Mouse (Mus musculus): Measurements from ENCODE around the gene Actb. TPM values are rescaled to one million over a fixed set of nuclear protein-coding genes. Genes with fewer than 3 reads are reported as not detected.
A peak's percentile ranks its signal among the peaks of the same experiment; 100 is the strongest.

The Actb gene
- polyA plus RNA-seq (2014; fragmentation: Nextera tagmentation; extraction: Ambion mirVana), result 12,527 and 12,883 TPM in 2 replicates

- Histone ChIP-seq H3K4me3 (ENCODE audit: low read depth, low read length) (peak within 1 kb of the TSS; percentile 100), H3K27me3 (replicated peaks; ENCODE audit: control insufficient read depth, insufficient read depth, low read length) (no peaks in the 10 kb centered on the region), H3K4me2 (ENCODE audit: low read depth, low read length) (peak within 1 kb of the TSS; percentile 90), H3K4me1 (ENCODE audit: control insufficient read depth, insufficient read depth, low read length) (peaks cover 34% of the 10 kb centered on the region), H3K9ac (ENCODE audit: low read depth, low read length) (peak within 1 kb of the TSS; percentile 100), H3K9me3 (ENCODE audit: control insufficient read depth, low read length) (no peaks in the 10 kb centered on the region), H3K36me3 (ENCODE audit: control insufficient read depth, insufficient read depth, low read length) (peaks cover 40% of the 10 kb centered on the region), H3K27ac (replicated peaks; ENCODE audit: low read depth, low read length) (peak within 1 kb of the TSS; percentile 100)
- under 1% methylated on average over 37 of the region's 41 CpGs for WGBS
- ATAC-seq (ENCODE audit: low read depth), result peak; percentile 76
- peak; percentile 99 for DNase-seq (ENCODE audit: low spot score)
Measured at GRCm38 (mm10) chr5:142906532-142907047, at the start of gene Actb. Actb (minus strand) TSS chr5:142906754.

DNA sequence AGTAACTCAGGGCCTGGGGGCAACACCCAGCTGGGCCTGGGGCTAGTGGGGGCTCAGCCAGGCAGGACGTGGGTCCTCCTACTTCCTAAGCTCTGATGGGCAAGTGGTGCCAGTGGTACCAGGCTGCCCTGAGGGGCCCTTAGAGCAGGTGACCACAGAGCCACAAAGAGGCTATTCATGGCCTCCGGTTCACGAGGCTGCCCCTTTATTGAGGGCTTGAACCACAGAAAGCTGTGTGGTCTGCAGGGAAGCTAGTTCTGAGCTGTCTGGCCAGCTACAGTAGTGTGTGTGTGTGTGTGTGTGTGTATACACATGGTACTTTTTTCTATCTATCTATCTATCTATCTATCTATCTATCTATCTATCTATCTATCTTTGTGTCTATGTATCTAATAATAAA lies 47.1 kb upstream of the Actb start:
- Histone ChIP-seq H3K9ac (ENCODE audit: low read depth, low read length) (no peak overlapping the region), H3K36me3 (ENCODE audit: control insufficient read depth, insufficient read depth, low read length) (no peaks in the 10 kb centered on the region), H3K4me2 (ENCODE audit: low read depth, low read length) (no peak overlapping the region), H3K27ac (replicated peaks; ENCODE audit: low read depth, low read length) (no peak overlapping the region), H3K4me3 (ENCODE audit: low read depth, low read length) (no peak overlapping the region), H3K4me1 (ENCODE audit: control insufficient read depth, insufficient read depth, low read length) (no peaks in the 10 kb centered on the region), H3K9me3 (ENCODE audit: control insufficient read depth, low read length) (no peaks in the 10 kb centered on the region), H3K27me3 (replicated peaks; ENCODE audit: control insufficient read depth, insufficient read depth, low read length) (no peaks in the 10 kb centered on the region)
- DNase-seq (ENCODE audit: low spot score), result no peak
- 35% methylated on average over 3 of the region's 3 CpGs for WGBS
- ATAC-seq (ENCODE audit: low read depth), result no peak

DNA sequence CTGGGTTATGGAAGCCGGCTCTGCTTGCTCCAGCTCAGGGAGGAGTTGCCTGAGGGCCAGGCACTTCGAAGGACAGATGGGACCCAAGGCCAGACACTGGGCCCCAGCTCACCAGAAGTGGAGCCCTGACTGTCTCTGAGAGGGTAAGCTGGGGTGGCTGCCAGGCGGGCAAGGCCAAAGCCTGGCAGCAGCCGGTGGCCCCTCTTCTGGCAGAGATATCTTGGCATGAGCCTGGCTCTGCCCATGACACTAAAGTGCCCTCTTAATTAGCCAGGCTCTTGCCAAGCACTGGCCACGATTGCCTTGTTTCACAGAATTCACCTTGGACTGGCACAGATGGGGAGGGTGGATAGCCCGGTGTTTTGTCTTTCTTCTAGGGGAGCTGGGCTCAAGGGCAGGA lies 43.9 kb upstream of the Actb start:
- Histone ChIP-seq H3K36me3 (ENCODE audit: control insufficient read depth, insufficient read depth, low read length) (no peaks in the 10 kb centered on the region), H3K27ac (replicated peaks; ENCODE audit: low read depth, low read length) (no peak overlapping the region), H3K9ac (ENCODE audit: low read depth, low read length) (no peak overlapping the region; the same call in 1 of the 2 replicates), H3K9me3 (ENCODE audit: control insufficient read depth, low read length) (no peaks in the 10 kb centered on the region), H3K4me3 (ENCODE audit: low read depth, low read length) (no peak overlapping the region), H3K4me2 (ENCODE audit: low read depth, low read length) (no peak overlapping the region), H3K27me3 (replicated peaks; ENCODE audit: control insufficient read depth, insufficient read depth, low read length) (no peaks in the 10 kb centered on the region), H3K4me1 (ENCODE audit: control insufficient read depth, insufficient read depth, low read length) (no peaks in the 10 kb centered on the region)
- ATAC-seq (ENCODE audit: low read depth) (no peak), DNase-seq (ENCODE audit: low spot score) (no peak)
- WGBS, result 75% methylated on average over 5 of the region's 6 CpGs

DNA sequence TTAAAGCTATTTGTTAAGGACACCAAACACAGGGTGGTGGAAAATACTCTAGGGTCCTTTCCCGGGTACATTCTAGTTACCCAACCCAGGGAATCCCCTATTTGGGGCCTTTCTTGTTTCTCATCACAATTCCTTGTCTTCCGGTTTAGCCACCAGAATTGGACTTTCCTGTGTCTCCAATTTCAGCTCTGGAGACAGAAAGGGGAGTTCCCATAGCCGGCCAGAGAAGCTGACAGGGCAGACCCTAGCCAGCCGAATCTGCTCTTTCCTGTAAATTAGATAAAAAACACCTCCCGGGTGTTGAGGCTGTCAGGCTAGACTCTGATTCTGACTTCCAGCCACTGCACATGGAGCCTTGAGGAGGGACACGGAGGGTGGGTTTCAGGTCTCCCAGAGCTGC lies 43.0 kb upstream of the Actb start:
- Histone ChIP-seq H3K9me3 (ENCODE audit: control insufficient read depth, low read length) (no peaks in the 10 kb centered on the region), H3K27ac (replicated peaks; ENCODE audit: low read depth, low read length) (no peak overlapping the region), H3K4me2 (ENCODE audit: low read depth, low read length) (no peak overlapping the region), H3K4me3 (ENCODE audit: low read depth, low read length) (no peak overlapping the region), H3K4me1 (ENCODE audit: control insufficient read depth, insufficient read depth, low read length) (no peaks in the 10 kb centered on the region), H3K27me3 (replicated peaks; ENCODE audit: control insufficient read depth, insufficient read depth, low read length) (no peaks in the 10 kb centered on the region), H3K9ac (ENCODE audit: low read depth, low read length) (no peak overlapping the region; the same call in 1 of the 2 replicates), H3K36me3 (ENCODE audit: control insufficient read depth, insufficient read depth, low read length) (no peaks in the 10 kb centered on the region)
- DNase-seq (ENCODE audit: low spot score) (no peak), ATAC-seq (ENCODE audit: low read depth) (no peak)
- 16% methylated on average over 6 of the region's 6 CpGs for WGBS

DNA sequence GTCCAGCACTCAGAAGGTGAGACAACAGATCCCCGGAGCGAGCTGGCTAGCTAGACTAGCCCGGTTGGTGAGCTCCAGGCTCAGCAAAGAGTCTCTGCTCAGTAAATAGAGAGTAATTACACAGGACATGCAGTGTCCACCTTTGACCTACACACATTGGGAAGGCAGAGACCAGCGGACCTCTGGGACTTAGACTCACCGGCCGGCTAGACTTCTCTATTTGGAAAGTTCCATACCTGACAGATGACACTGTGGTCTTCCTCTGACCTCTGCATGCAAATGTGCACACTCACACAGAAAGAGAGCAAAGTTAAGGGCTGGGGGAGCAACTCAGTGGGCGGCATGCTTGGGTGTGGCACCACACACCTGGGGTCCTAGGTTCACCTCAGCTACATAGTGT lies 40.9 kb upstream of the Actb start:
- 42% methylated on average over 7 of the region's 7 CpGs for WGBS
- DNase-seq (ENCODE audit: low spot score) (no peak), ATAC-seq (ENCODE audit: low read depth) (no peak)
- no peak overlapping the region for H3K4me2 ChIP-seq (ENCODE audit: low read depth, low read length)
- no peak overlapping the region for H3K4me3 ChIP-seq (ENCODE audit: low read depth, low read length)
- no peak overlapping the region for H3K27ac ChIP-seq (replicated peaks; ENCODE audit: low read depth, low read length)
- H3K9ac ChIP-seq (ENCODE audit: low read depth, low read length), result no peak overlapping the region
- no peaks in the 10 kb centered on the region for H3K36me3 ChIP-seq (ENCODE audit: control insufficient read depth, insufficient read depth, low read length)
- no peaks in the 10 kb centered on the region for H3K4me1 ChIP-seq (ENCODE audit: control insufficient read depth, insufficient read depth, low read length)
- no peaks in the 10 kb centered on the region for H3K9me3 ChIP-seq (ENCODE audit: control insufficient read depth, low read length)
- H3K27me3 ChIP-seq (replicated peaks; ENCODE audit: control insufficient read depth, insufficient read depth, low read length), result no peaks in the 10 kb centered on the region

GRCm38 (mm10) chr5:142944979-142945682 lies 38.6 kb upstream of the Actb start:
- Histone ChIP-seq H3K9ac (ENCODE audit: low read depth, low read length) (no peak overlapping the region), H3K4me1 (ENCODE audit: control insufficient read depth, insufficient read depth, low read length) (no peaks in the 10 kb centered on the region), H3K4me2 (ENCODE audit: low read depth, low read length) (no peak overlapping the region), H3K9me3 (ENCODE audit: control insufficient read depth, low read length) (0 out of 2 replicates have a peak, but pooled peaks cover 3% of the 10 kb centered on the region), H3K27ac (replicated peaks; ENCODE audit: low read depth, low read length) (no peak overlapping the region), H3K27me3 (replicated peaks; ENCODE audit: control insufficient read depth, insufficient read depth, low read length) (no peaks in the 10 kb centered on the region), H3K36me3 (ENCODE audit: control insufficient read depth, insufficient read depth, low read length) (no peaks in the 10 kb centered on the region), H3K4me3 (ENCODE audit: low read depth, low read length) (no peak overlapping the region)
- peak; percentile 67 for DNase-seq (ENCODE audit: low spot score)
- ATAC-seq (ENCODE audit: low read depth), result peak; percentile 44; the same call in 1 of the 2 replicates
- 46% methylated on average over 7 of the region's 8 CpGs for whole genome bisulfite sequencing

GRCm38 (mm10) chr5:142940393-142940792 lies 33.8 kb upstream of the Actb start:
- ATAC-seq (ENCODE audit: low read depth), result no peak
- no peaks in the 10 kb centered on the region for H3K36me3 ChIP-seq (ENCODE audit: control insufficient read depth, insufficient read depth, low read length)
- no peak for DNase-seq (ENCODE audit: low spot score)
- H3K4me3 ChIP-seq (ENCODE audit: low read depth, low read length), result no peak overlapping the region
- H3K9ac ChIP-seq (ENCODE audit: low read depth, low read length), result no peak overlapping the region
- 65% methylated on average over 2 of the region's 2 CpGs for WGBS
- H3K4me1 ChIP-seq (ENCODE audit: control insufficient read depth, insufficient read depth, low read length), result no peaks in the 10 kb centered on the region
- no peak overlapping the region for H3K4me2 ChIP-seq (ENCODE audit: low read depth, low read length)
- H3K27ac ChIP-seq (replicated peaks; ENCODE audit: low read depth, low read length), result no peak overlapping the region
- no peaks in the 10 kb centered on the region for H3K27me3 ChIP-seq (replicated peaks; ENCODE audit: control insufficient read depth, insufficient read depth, low read length)
- 0 out of 2 replicates have a peak, but pooled peaks cover 3% of the 10 kb centered on the region for H3K9me3 ChIP-seq (ENCODE audit: control insufficient read depth, low read length)

DNA sequence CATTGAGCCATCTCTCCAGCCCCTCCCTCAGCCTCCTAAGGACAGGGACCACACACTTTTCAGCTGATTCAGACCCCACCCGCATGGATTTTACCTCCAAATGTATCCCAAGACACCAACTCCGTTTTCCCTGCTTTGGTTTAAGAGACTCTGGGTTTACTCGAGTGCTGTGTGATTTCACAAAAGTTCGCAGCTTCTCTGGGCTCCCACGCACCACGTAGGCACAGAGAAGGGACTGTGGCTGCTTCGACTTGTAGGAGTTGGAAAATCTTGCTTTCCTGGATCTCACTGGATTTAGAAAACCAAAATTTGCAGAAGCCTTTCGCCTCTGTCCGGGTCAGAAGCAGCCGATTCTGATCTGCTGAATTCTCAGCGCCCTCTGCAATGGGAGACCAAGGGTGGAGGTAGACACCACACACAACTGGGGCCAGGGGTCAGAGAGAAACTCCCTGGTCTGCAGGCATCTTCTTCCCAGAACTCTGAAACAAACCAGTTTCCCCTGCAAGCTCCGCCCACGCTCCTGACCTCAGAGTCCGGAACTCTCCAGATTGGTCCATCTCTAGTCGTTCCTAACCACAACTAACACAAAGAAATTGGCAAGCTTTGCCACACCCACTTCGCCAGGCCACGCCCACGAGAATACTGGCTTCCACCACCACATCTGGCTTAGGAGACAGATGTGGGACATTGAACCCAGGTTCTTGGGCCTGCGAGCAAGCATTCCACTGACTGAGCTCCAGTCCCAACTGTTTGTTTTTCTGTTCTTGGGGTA lies 31.6 kb upstream of the Actb start:
- Histone ChIP-seq H3K4me1 (ENCODE audit: control insufficient read depth, insufficient read depth, low read length) (no peaks in the 10 kb centered on the region), H3K27me3 (replicated peaks; ENCODE audit: control insufficient read depth, insufficient read depth, low read length) (no peaks in the 10 kb centered on the region), H3K36me3 (ENCODE audit: control insufficient read depth, insufficient read depth, low read length) (no peaks in the 10 kb centered on the region), H3K27ac (replicated peaks; ENCODE audit: low read depth, low read length) (no peak overlapping the region; the same call in none of the 2 replicates), H3K9me3 (ENCODE audit: control insufficient read depth, low read length) (0 out of 2 replicates have a peak, but pooled peaks cover 3% of the 10 kb centered on the region), H3K4me3 (ENCODE audit: low read depth, low read length) (no peak overlapping the region), H3K9ac (ENCODE audit: low read depth, low read length) (no peak overlapping the region; the same call in 1 of the 2 replicates), H3K4me2 (ENCODE audit: low read depth, low read length) (no peak overlapping the region)
- ATAC-seq (ENCODE audit: low read depth) (0 out of 2 replicates have a peak, but pooled peaks have one; percentile 35), DNase-seq (ENCODE audit: low spot score) (peak; percentile 84)
- WGBS, result 34% methylated on average over 19 of the region's 19 CpGs

Measured in embryonic facial prominence, embryonic 14.5 days (tissue).